Mouse (Mus musculus) myocyte (in vitro differentiated cells): ENCODE measurements around the gene Herpud2.

Experiments
- CEBPB ChIP-seq: IDR thresholded peaks from 2 replicates; pipeline ENCODE4 v1.6.1; 2011; ENCODE audit warnings: mild to moderate bottlenecking, moderate library complexity; ENCODE audit not compliant: poor library complexity, insufficient read depth, severe bottlenecking
- E2F4 ChIP-seq: IDR thresholded peaks from one replicate; pipeline ENCODE4 v1.6.1; 2011; ENCODE audit warnings: mild to moderate bottlenecking, control low read depth, moderate library complexity; ENCODE audit not compliant: insufficient read depth
- MAX ChIP-seq: IDR thresholded peaks from one replicate; pipeline ENCODE4 v1.6.1; 2011; ENCODE audit warnings: low read depth, mild to moderate bottlenecking, control low read depth
- MYOD1 ChIP-seq, 3 experiments: IDR thresholded peaks; one replicate each; pipeline ENCODE4 v1.6.1; 2011; ENCODE audit warnings: control low read depth in 2 of 3, low read depth in 2 of 3, mild to moderate bottlenecking in 2 of 3, moderate library complexity in 1 of 3; ENCODE audit not compliant: insufficient read length in 2 of 3, control insufficient read depth in 1 of 3
- MYOG ChIP-seq, 3 experiments: IDR thresholded peaks; one replicate each; pipeline ENCODE4 v1.6.1; 2011; ENCODE audit warnings: control low read depth in 2 of 3, low read depth in 2 of 3, mild to moderate bottlenecking in 2 of 3; ENCODE audit not compliant: insufficient read length in 2 of 3, control insufficient read depth in 1 of 3, insufficient read depth in 1 of 3
- POLR2A ChIP-seq: IDR thresholded peaks from one replicate; pipeline ENCODE4 v1.6.1; 2011; ENCODE audit warnings: low read depth, mild to moderate bottlenecking, control low read depth, moderate library complexity; ENCODE audit not compliant: insufficient read length
- POLR2AphosphoS2 ChIP-seq: IDR thresholded peaks from one replicate; pipeline ENCODE4 v1.6.1; 2011; ENCODE audit warnings: low read depth, control low read depth; ENCODE audit not compliant: insufficient read length
- REST ChIP-seq: IDR thresholded peaks from one replicate; pipeline ENCODE4 v1.6.1; 2011; ENCODE audit warnings: mild to moderate bottlenecking, control low read depth, moderate library complexity; ENCODE audit not compliant: insufficient read depth, insufficient read length
- TCF12 ChIP-seq: IDR thresholded peaks from one replicate; pipeline ENCODE4 v1.6.1; 2011; ENCODE audit warnings: mild to moderate bottlenecking, control low read depth; ENCODE audit not compliant: poor library complexity, insufficient read depth, severe bottlenecking
- USF1 ChIP-seq: IDR thresholded peaks from one replicate; pipeline ENCODE4 v1.6.1; 2011; ENCODE audit warnings: low read depth, mild to moderate bottlenecking, control low read depth, moderate library complexity

- TF ChIP-seq POLR2A (no peak), MYOD1 (IDR thresholded peaks at IDR 0.05; ENCODE audit: control insufficient read depth in 1 of 3, insufficient read length in 2 of 3, low read depth in 2 of 3) (no peak), POLR2AphosphoS2 (no peak), CEBPB (no peak), MAX (no peak), E2F4 (no peak), TCF12 (no peak), USF1 (no peak), REST (no peak), MYOG (IDR thresholded peaks at IDR 0.05; ENCODE audit: control insufficient read depth in 1 of 3, insufficient read depth in 1 of 3, insufficient read length in 2 of 3, low read depth in 2 of 3) (no peak)
These were observed 2.9 kb downstream of the Herpud2 start for GRCm38 (mm10) chr9:25148767-25149166.
